Mouse (Mus musculus) midbrain, embryonic 13.5 days (tissue): ENCODE measurements around the gene Chrna1. TPM values are rescaled to one million over a fixed set of nuclear protein-coding genes. Genes with fewer than 3 reads are reported as not detected.

Experiments
- ATAC-seq: fragments of 200-750 bp; cut with Nextera tagmentation; 2 replicates; pipeline ENCODE4 v1.8.0; 2017; ENCODE audit warnings: mild to moderate bottlenecking, moderate TSS enrichment, moderate library complexity
- H3K27ac ChIP-seq: fragments of 300-500 bp; sonication (generic); 2 replicates; pipeline ENCODE4 v1.5.1; 2015; ENCODE audit warnings: inconsistent platforms, mild to moderate bottlenecking, moderate library complexity
- H3K27me3 ChIP-seq: fragments of 300-500 bp; sonication (generic); 2 replicates; pipeline ENCODE4 v1.6.1; 2015; ENCODE audit warnings: mild to moderate bottlenecking, inconsistent platforms
- H3K36me3 ChIP-seq: fragments of 300-500 bp; sonication (generic); 2 replicates; pipeline ENCODE4 v1.6.1; 2015; ENCODE audit warnings: mild to moderate bottlenecking, inconsistent platforms
- H3K4me1 ChIP-seq: fragments of 300-500 bp; sonication (generic); replicated peaks from 2 replicates; pipeline ENCODE4 v1.6.1; 2015; ENCODE audit warnings: inconsistent platforms
- H3K4me2 ChIP-seq: fragments of 300-500 bp; sonication (generic); replicated peaks from 2 replicates; pipeline ENCODE4 v1.6.1; 2015; ENCODE audit warnings: moderate library complexity, mild to moderate bottlenecking, inconsistent platforms
- H3K4me3 ChIP-seq: fragments of 300-500 bp; sonication (generic); replicated peaks from 2 replicates; pipeline ENCODE4 v1.5.1; 2015; ENCODE audit warnings: mild to moderate bottlenecking, inconsistent platforms
- H3K9ac ChIP-seq: fragments of 300-500 bp; sonication (generic); replicated peaks from 2 replicates; pipeline ENCODE4 v1.6.1; 2015; ENCODE audit warnings: mild to moderate bottlenecking, inconsistent platforms
- H3K9me3 ChIP-seq: fragments of 300-500 bp; sonication (generic); 2 replicates; pipeline ENCODE4 v1.6.1; 2016; ENCODE audit warnings: mild to moderate bottlenecking, inconsistent platforms
- WGBS: fragments of 180-500 bp; shearing (Covaris S2); methylation state at CpG from one replicate; pipeline ENCODE4 v1.1.7; 2015; 5-methylcytosine and 5-hydroxymethylcytosine counted together
- polyA plus RNA-seq: library from polyadenylated mRNA; unstranded; fragments of >200 nt; fragmentation: Nextera tagmentation; extraction: Ambion mirVana; gene quantifications from 2 replicates; pipeline ENCODE4 v1.2.1, GENCODE M21; 2015

Gene Chrna1
- polyA plus RNA-seq, 1 experiment from 2014 or later: 0.12 TPM

- Histone ChIP-seq H3K9ac (peak within 1 kb of the TSS; percentile 84), H3K9me3 (no peaks in the 10 kb centered on the region), H3K4me3 (peak within 1 kb of the TSS; percentile 76), H3K36me3 (no peaks in the 10 kb centered on the region), H3K4me2 (peak within 1 kb of the TSS; percentile 95), H3K27me3 (peaks cover 3% of the 10 kb centered on the region), H3K4me1 (peaks cover 17% of the 10 kb centered on the region), H3K27ac (no peak within 1 kb of the TSS)
- 2% methylated on average over 52 of the region's 66 CpGs for WGBS
- ATAC-seq: peak; percentile 78
These were observed 50.5 kb downstream of the Chrna1 start, which contains the start of gene Wipf1 for GRCm38 (mm10) chr2:73529356-73530330. Gene Wipf1 (minus strand): TSS chr2:73529734.

GRCm38 (mm10) chr2:73528516-73529355 is 51.4 kb downstream of the Chrna1 start:
- Histone ChIP-seq H3K9me3 (no peaks in the 10 kb centered on the region), H3K9ac (peak overlapping the region; percentile 84), H3K4me1 (peaks cover 17% of the 10 kb centered on the region), H3K27me3 (peaks cover 3% of the 10 kb centered on the region), H3K36me3 (no peaks in the 10 kb centered on the region), H3K4me2 (peak overlapping the region; percentile 95), H3K4me3 (peak overlapping the region; percentile 76), H3K27ac (no peak overlapping the region)
- ATAC-seq: peak; percentile 77
- WGBS: 2% methylated on average over 56 of the region's 59 CpGs

GRCm38 (mm10) chr2:73527956-73528355 is 52.2 kb downstream of the Chrna1 start:
- H3K36me3 ChIP-seq: no peaks in the 10 kb centered on the region
- H3K9ac ChIP-seq: no peak overlapping the region
- H3K4me3 ChIP-seq: no peak overlapping the region
- 86% methylated on average over 11 of the region's 11 CpGs for WGBS
- H3K4me2 ChIP-seq: peak overlapping the region; percentile 95
- peaks cover 17% of the 10 kb centered on the region for H3K4me1 ChIP-seq
- H3K27ac ChIP-seq: no peak overlapping the region
- H3K27me3 ChIP-seq: peaks cover 3% of the 10 kb centered on the region
- no peak for ATAC-seq
- H3K9me3 ChIP-seq: no peaks in the 10 kb centered on the region

GRCm38 (mm10) chr2:73526691-73527090 is 53.4 kb downstream of the Chrna1 start:
- Histone ChIP-seq H3K9me3 (no peaks in the 10 kb centered on the region), H3K9ac (no peak overlapping the region), H3K27ac (no peak overlapping the region), H3K4me1 (peaks cover 21% of the 10 kb centered on the region), H3K4me2 (no peak overlapping the region), H3K36me3 (no peaks in the 10 kb centered on the region), H3K27me3 (peaks cover 3% of the 10 kb centered on the region), H3K4me3 (no peak overlapping the region)
- 78% methylated on average over 9 of the region's 9 CpGs for WGBS
- no peak for ATAC-seq

- H3K27ac ChIP-seq: no peak overlapping the region
- H3K27me3 ChIP-seq: no peaks in the 10 kb centered on the region; the same call in 1 of the 2 replicates
- 72% methylated on average over 8 of the region's 8 CpGs for WGBS
- H3K4me3 ChIP-seq: no peak overlapping the region
- H3K4me1 ChIP-seq: peaks cover 8% of the 10 kb centered on the region; the same call in 1 of the 2 replicates
- no peak for ATAC-seq
- no peak overlapping the region for H3K4me2 ChIP-seq
- H3K9ac ChIP-seq: no peak overlapping the region
- H3K36me3 ChIP-seq: no peaks in the 10 kb centered on the region
- no peaks in the 10 kb centered on the region for H3K9me3 ChIP-seq
These were observed 57.2 kb downstream of the Chrna1 start for GRCm38 (mm10) chr2:73522891-73523290.

GRCm38 (mm10) chr2:73522336-73522735 is 57.8 kb downstream of the Chrna1 start:
- 73% methylated on average over 6 of the region's 6 CpGs for WGBS
- no peaks in the 10 kb centered on the region for H3K27me3 ChIP-seq
- ATAC-seq: no peak
- H3K4me3 ChIP-seq: no peak overlapping the region
- H3K4me1 ChIP-seq: peaks cover 8% of the 10 kb centered on the region; the same call in 1 of the 2 replicates
- no peaks in the 10 kb centered on the region for H3K9me3 ChIP-seq
- H3K27ac ChIP-seq: no peak overlapping the region
- H3K36me3 ChIP-seq: no peaks in the 10 kb centered on the region
- no peak overlapping the region for H3K4me2 ChIP-seq
- no peak overlapping the region for H3K9ac ChIP-seq

GRCm38 (mm10) chr2:73521737-73522136 is 58.4 kb downstream of the Chrna1 start:
- ATAC-seq: no peak
- Histone ChIP-seq H3K27ac (no peak overlapping the region), H3K4me3 (no peak overlapping the region), H3K9ac (no peak overlapping the region), H3K4me2 (no peak overlapping the region), H3K36me3 (no peaks in the 10 kb centered on the region), H3K27me3 (no peaks in the 10 kb centered on the region), H3K4me1 (peaks cover 6% of the 10 kb centered on the region; the same call in 1 of the 2 replicates), H3K9me3 (no peaks in the 10 kb centered on the region)
- 46% methylated on average over 5 of the region's 5 CpGs for WGBS

GRCm38 (mm10) chr2:73518966-73519365 is 61.2 kb downstream of the Chrna1 start:
- H3K4me1 ChIP-seq: 0 out of 2 replicates have a peak, but pooled peaks cover 5% of the 10 kb centered on the region
- 86% methylated on average over 5 of the region's 5 CpGs for WGBS
- no peaks in the 10 kb centered on the region for H3K9me3 ChIP-seq
- no peak overlapping the region for H3K27ac ChIP-seq
- no peaks in the 10 kb centered on the region for H3K27me3 ChIP-seq
- H3K4me3 ChIP-seq: no peak overlapping the region
- no peak overlapping the region for H3K9ac ChIP-seq
- ATAC-seq: no peak
- no peaks in the 10 kb centered on the region for H3K36me3 ChIP-seq
- H3K4me2 ChIP-seq: no peak overlapping the region

GRCm38 (mm10) chr2:73518311-73518710 is 61.8 kb downstream of the Chrna1 start:
- Histone ChIP-seq H3K4me3 (no peak overlapping the region), H3K9ac (no peak overlapping the region), H3K27me3 (no peaks in the 10 kb centered on the region), H3K9me3 (no peaks in the 10 kb centered on the region), H3K4me2 (no peak overlapping the region), H3K27ac (no peak overlapping the region), H3K4me1 (0 out of 2 replicates have a peak, but pooled peaks cover 5% of the 10 kb centered on the region), H3K36me3 (no peaks in the 10 kb centered on the region)
- WGBS: 91% methylated on average over 2 of the region's 2 CpGs
- no peak for ATAC-seq

- Histone ChIP-seq H3K9ac (no peak overlapping the region), H3K4me3 (no peak overlapping the region), H3K36me3 (no peaks in the 10 kb centered on the region), H3K4me2 (no peak overlapping the region), H3K27me3 (no peaks in the 10 kb centered on the region), H3K27ac (no peak overlapping the region), H3K9me3 (no peaks in the 10 kb centered on the region), H3K4me1 (no peaks in the 10 kb centered on the region)
- ATAC-seq: no peak
- WGBS: 94% methylated on average over 6 of the region's 6 CpGs
These were observed 66.0 kb downstream of the Chrna1 start for GRCm38 (mm10) chr2:73514178-73514577.
